Mouse (Mus musculus) 3134 (cell line): ENCODE measurements around the gene Efemp1.

Experiments
- DNase-seq: peaks from one replicate; pipeline ENCODE4 v3.0.0-alpha.2; 2011; ENCODE audit warnings: low spot score; ENCODE audit not compliant: insufficient read length; ENCODE audit errors: extremely low read depth

Efemp1 gene

DNA sequence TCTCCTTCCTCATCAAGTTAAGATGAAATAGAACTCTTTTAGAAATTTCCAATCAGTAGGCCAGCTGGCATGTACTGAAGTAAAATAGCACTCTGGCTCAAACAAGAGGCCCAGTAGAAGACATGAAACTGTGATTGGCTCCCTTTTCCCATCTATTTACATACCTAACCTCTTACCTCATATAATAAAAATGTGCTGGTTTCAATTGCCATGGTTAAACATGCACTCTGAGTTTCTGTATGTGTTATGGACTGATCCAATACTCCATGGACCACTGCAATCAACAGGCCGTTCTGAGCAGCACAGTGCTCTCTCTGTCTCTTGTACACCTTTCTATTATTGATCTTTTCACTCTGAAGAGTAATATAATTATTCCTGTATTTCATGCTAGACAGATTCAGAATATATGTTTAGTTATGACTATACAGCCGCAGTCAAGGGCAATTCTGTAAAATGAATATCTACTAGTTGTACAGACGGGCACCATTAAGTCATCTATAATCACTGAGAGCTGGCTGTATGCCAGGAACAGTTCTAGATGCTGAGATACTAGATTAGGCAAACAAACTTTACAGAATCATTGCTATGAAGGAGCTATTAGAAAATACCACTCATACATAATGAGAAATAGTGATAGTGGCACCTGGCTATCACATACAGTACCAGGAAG, 59.6 kb downstream of the Efemp1 start:
- peak; percentile 28 for DNase-seq

DNA sequence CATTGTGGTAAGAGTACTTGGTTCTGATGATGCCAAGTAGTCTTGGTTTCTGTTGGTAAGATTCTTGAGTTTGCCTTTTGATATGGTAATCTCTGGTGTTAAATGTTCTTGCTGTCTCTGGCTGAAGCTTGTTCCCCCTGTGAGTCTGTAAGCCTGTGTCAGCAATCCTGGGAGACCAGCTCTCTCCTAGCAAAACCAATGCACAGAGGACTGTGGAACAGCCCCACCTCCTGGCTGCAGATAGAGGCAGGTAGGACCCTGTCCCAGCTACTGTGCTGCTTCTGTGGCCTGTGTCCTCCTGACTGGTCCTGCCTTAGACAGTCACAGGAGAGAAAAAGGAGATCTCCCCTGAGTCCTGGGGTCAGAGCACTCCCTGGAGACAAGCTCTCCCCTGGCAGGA, 81.4 kb downstream of the Efemp1 start:
- no peak for DNase-seq

DNA sequence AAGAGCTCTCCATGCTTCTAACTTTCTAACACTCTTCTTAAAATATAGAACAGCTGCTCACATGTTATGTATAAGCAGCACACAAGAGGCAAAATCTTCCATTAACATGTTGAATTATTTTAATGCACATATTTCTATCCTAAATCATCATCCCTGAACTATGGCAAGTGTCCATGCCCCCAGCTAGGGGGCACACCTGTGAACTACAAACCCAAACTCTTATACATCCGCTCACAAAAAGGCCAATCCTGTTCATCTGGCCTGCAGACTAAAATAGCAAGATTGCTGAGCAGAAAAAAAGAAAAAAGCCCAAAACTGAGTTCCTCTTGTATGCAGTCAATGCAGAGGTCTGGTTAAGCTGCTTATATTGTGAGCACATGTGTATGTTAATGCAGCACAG, 86.6 kb downstream of the Efemp1 start:
- no peak for DNase-seq

- DNase-seq = no peak
These were observed 98.7 kb downstream of the Efemp1 start for GRCm38 (mm10) chr11:28951586-28952210.

- no peak for DNase-seq
These were observed 101.8 kb downstream of the Efemp1 start for GRCm38 (mm10) chr11:28954673-28955304.

GRCm38 (mm10) chr11:28955305-28955701, 102.3 kb downstream of the Efemp1 start:
- no peak for DNase-seq

DNA sequence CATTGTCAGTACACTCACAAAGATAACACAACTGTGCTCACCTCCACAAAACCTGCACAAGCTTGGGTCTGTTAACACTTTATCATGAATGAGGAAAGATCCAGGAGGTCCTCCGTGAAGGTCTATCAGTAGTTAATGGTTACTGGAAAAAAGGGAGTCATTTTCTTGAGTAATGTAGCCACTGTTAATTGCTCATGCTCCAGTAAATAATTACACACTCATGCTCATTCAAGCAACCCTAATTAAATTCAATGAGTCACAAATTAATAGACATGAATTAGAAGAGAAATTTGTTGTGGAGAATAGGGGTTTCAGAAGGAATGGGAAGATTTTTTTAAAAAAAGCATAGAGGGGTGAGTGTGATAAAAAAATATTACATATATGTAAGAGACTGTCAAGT, 108.4 kb downstream of the Efemp1 start:
- DNase-seq = no peak
